Mouse (Mus musculus) heart, embryonic 10.5 days (tissue): ENCODE data around the gene 5830473C10Rik. TPM values are rescaled to one million over a fixed set of nuclear protein-coding genes. Genes with fewer than 3 reads are reported as not detected.

ENCODE experiments used
- DNase-seq: peaks from one replicate; pipeline ENCODE4 v3.0.0-alpha.2; 2017; ENCODE audit warnings: low spot score
- H3K27ac ChIP-seq: fragments of 300-500 bp; sonication (generic); 2 replicates; pipeline ENCODE4 v1.5.1; 2016; ENCODE audit warnings: mild to moderate bottlenecking
- H3K27me3 ChIP-seq: fragments of 300-500 bp; sonication (generic); 2 replicates; pipeline ENCODE4 v1.6.1; 2016; ENCODE audit warnings: mild to moderate bottlenecking; ENCODE audit not compliant: poor library complexity, insufficient read depth, severe bottlenecking
- H3K36me3 ChIP-seq: fragments of 300-500 bp; sonication (generic); 2 replicates; pipeline ENCODE4 v1.6.1; 2016; ENCODE audit warnings: mild to moderate bottlenecking, moderate library complexity
- H3K4me1 ChIP-seq: fragments of 300-500 bp; sonication (generic); 2 replicates; pipeline ENCODE4 v1.6.1; 2016; ENCODE audit warnings: mild to moderate bottlenecking
- H3K4me3 ChIP-seq: fragments of 300-500 bp; sonication (generic); 2 replicates; pipeline ENCODE4 v1.5.1; 2016; ENCODE audit warnings: mild to moderate bottlenecking, moderate library complexity
- H3K9me3 ChIP-seq: fragments of 300-500 bp; sonication (generic); 2 replicates; pipeline ENCODE4 v1.6.1; 2016; ENCODE audit warnings: mild to moderate bottlenecking, moderate library complexity
- WGBS: fragments of 180-500 bp; shearing (Covaris S2); methylation state at CpG from one replicate; pipeline ENCODE4 v1.1.7; 2016; 5-methylcytosine and 5-hydroxymethylcytosine counted together
- polyA plus RNA-seq: library from polyadenylated mRNA; unstranded; fragments of >200 nt; fragmentation: Nextera tagmentation; extraction: Ambion mirVana; gene quantifications from 2 replicates; pipeline ENCODE4 v1.2.1, GENCODE M21; 2016

Gene 5830473C10Rik
- polyA plus RNA-seq, 1 experiment from 2014 or later, result 0.09 TPM

DNA sequence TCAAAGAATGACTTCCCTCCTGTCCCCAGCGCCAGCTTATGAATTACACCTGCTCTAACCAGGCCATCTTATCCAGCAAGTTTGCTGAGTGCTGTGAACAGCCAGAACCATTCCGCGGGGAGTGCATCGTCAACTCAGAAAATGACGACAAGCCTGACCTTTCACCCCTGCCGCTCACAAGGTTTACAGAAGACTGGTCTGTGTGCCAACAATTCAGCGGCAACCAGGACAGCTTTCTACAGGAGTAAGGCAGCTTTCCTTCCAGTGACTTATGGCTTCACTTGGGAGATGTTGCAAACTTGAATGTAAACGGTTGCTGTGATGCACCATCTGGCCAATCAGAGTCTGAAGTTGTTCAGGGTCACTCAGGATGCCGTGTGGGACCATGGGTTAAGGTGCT lies 16.8 kb downstream of the 5830473C10Rik start:
- no peaks in the 10 kb centered on the region for H3K27me3 ChIP-seq
- H3K9me3 ChIP-seq, result no peaks in the 10 kb centered on the region
- H3K4me1 ChIP-seq, result no peaks in the 10 kb centered on the region
- WGBS, result 82% methylated on average over 9 of the region's 9 CpGs
- H3K36me3 ChIP-seq, result no peaks in the 10 kb centered on the region
- H3K27ac ChIP-seq, result no peak overlapping the region
- no peak overlapping the region for H3K4me3 ChIP-seq
- no peak for DNase-seq

DNA sequence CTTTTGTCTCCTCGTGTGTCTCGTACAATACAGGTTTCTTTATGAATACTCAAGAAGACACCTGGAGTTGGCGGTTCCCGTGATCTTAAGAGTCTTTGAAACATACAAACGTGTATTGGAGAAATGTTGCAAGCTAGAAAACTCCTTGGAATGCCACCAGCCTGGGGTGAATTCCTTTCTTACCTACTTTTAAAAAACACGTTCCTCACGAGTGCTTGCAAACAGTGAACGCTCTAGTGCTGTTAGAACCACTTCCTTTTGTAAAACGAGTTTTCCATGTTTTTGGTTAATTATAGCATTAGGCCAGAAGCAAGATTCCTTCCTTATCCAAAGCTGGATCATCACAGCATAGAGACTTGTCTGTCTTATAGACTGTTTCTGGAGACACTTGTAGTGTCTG lies 18.6 kb downstream of the 5830473C10Rik start:
- H3K27ac ChIP-seq, result no peak overlapping the region
- no peaks in the 10 kb centered on the region for H3K4me1 ChIP-seq
- WGBS, result 85% methylated on average over 9 of the region's 9 CpGs
- H3K4me3 ChIP-seq, result no peak overlapping the region
- H3K27me3 ChIP-seq, result no peaks in the 10 kb centered on the region
- H3K36me3 ChIP-seq, result no peaks in the 10 kb centered on the region
- DNase-seq, result no peak
- no peaks in the 10 kb centered on the region for H3K9me3 ChIP-seq

DNA sequence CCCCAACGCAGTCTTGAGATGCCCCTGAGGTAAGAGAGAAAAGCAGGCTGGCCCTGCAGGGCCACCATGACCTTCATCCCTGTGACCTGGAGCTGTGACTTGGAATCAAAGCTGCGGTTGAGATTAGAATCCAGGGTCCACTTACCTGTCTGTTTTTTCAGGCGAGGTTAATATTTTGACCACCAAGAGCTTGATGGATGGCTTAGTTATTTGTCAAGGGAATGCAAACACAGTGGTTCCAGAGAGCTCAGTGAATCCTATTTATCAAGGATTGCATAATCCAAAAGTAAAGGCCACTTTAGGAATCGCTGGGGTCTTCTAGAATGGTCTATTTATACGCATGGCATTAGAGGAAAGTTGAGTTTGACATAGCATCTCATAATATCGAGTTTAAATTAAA lies 21.3 kb downstream of the 5830473C10Rik start:
- Histone ChIP-seq H3K9me3 (no peaks in the 10 kb centered on the region), H3K4me3 (no peak overlapping the region), H3K4me1 (no peaks in the 10 kb centered on the region), H3K27me3 (no peaks in the 10 kb centered on the region), H3K36me3 (no peaks in the 10 kb centered on the region), H3K27ac (no peak overlapping the region)
- 82% methylated on average over 6 of the region's 6 CpGs for WGBS
- DNase-seq, result no peak

DNA sequence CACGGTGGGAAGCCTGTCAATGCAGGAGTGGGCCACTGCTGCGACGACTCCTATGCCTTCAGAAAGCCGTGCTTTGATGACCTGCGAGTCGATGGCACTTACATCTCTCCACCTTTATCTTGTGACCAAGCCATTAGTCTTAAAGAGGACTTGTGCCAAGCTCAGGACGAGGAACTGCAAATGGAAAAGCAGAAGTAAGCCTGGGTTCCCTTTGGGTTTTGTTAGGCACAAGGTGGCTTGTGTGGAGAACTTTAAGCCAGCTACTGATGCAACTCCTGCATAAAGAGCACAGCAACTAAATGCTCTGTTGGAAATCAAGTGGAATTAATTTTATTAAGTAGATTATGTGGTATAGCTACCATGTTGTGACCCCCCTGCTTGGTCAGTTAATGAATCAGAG lies 23.9 kb downstream of the 5830473C10Rik start:
- no peak overlapping the region for H3K27ac ChIP-seq
- DNase-seq, result no peak
- WGBS, result 74% methylated on average over 7 of the region's 7 CpGs
- H3K27me3 ChIP-seq, result no peaks in the 10 kb centered on the region
- no peaks in the 10 kb centered on the region for H3K9me3 ChIP-seq
- H3K4me1 ChIP-seq, result no peaks in the 10 kb centered on the region
- no peak overlapping the region for H3K4me3 ChIP-seq
- no peaks in the 10 kb centered on the region for H3K36me3 ChIP-seq

DNA sequence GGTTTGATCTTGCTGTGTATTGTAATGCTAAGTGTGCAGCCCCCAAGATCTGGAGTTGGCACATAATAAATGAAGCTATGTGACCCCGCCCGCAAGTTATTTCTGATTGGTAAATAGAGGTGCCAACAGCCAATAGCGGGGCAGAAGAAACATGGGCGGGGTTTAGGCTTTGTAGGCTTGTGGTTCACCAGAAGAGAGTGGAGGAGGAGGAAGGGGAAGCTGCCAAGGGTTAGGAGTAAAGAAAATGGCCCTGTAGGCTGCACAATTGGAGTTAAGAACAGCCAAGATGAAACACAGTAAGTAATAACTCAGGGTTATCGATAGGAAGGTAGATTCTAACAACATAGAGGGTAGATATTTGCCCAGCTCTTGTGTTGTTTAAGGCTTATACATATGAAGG lies 25.6 kb downstream of the 5830473C10Rik start:
- WGBS, result 71% methylated on average over 5 of the region's 5 CpGs
- no peaks in the 10 kb centered on the region for H3K9me3 ChIP-seq
- H3K27me3 ChIP-seq, result no peaks in the 10 kb centered on the region
- no peak for DNase-seq
- H3K36me3 ChIP-seq, result no peaks in the 10 kb centered on the region
- H3K4me1 ChIP-seq, result no peaks in the 10 kb centered on the region
- H3K4me3 ChIP-seq, result no peak overlapping the region
- no peak overlapping the region for H3K27ac ChIP-seq

DNA sequence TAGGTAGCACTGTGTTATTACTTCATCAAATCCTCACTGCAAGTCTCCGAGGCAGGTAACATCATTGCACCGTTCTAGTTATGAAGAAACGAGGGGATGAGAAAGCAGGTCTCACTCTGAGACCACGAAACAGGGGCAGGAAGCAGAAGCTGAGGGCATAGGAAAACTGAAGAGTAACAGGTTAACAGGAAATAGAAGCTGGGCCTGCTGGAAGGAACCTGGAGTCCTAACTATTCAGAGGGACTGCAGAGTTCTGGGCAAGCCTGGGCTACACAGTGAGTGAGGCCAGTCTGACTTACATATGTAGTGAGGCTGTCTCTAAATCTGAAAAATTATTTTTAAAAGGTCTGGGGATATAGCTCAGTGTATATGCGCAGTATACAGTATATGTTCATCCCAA lies 27.2 kb downstream of the 5830473C10Rik start:
- WGBS, result 88% methylated on average over 5 of the region's 5 CpGs
- Histone ChIP-seq H3K27me3 (no peaks in the 10 kb centered on the region), H3K4me1 (no peaks in the 10 kb centered on the region), H3K4me3 (no peak overlapping the region), H3K27ac (no peak overlapping the region), H3K9me3 (no peaks in the 10 kb centered on the region), H3K36me3 (no peaks in the 10 kb centered on the region)
- no peak for DNase-seq

DNA sequence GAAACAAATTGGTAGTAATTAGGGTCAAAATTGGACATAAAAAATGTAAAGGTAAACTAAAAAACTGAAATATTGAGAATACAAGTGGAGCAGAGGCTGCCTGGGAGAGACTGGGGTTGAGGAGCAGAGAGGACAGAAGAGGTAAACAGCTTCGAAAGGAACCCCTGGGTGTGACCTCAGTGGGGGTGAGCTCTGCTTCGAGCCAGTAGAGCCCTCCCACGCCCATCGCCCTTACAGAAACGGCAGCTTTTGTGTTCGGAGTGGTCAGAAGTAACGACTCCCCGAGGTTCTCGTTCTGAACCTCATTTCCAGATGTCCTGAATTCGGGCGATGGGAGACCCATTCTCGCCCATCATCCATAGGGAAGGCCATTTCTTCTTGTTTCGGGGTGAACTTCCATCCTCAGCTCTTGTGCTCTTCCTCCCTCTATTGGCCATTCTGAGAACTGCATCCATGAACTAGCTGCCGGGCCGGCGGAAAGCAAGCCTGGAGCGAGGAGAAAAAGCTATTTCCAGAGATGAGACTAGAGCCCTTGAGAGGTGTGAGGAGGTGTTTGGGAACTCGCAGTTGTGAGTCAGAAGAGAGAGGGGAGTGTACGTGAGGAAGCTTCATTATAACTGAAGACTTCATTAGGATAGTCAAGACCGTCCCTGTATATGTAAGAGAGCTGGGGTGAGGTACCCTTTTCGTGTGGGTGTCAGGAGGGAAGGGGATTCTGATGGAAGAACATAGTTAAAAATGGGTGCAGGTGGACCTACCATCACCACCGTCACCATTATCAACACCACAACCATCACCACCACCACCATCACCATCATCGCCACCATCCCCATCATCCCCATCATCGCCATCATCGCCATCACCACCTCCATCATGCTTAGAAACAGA lies 28.0 kb downstream of the 5830473C10Rik start:
- Histone ChIP-seq H3K4me1 (no peaks in the 10 kb centered on the region), H3K27me3 (no peaks in the 10 kb centered on the region), H3K4me3 (peak overlapping the region; percentile 55), H3K9me3 (no peaks in the 10 kb centered on the region), H3K27ac (no peak overlapping the region), H3K36me3 (no peaks in the 10 kb centered on the region)
- 22% methylated on average over 25 of the region's 25 CpGs for WGBS
- peak; percentile 83 for DNase-seq

DNA sequence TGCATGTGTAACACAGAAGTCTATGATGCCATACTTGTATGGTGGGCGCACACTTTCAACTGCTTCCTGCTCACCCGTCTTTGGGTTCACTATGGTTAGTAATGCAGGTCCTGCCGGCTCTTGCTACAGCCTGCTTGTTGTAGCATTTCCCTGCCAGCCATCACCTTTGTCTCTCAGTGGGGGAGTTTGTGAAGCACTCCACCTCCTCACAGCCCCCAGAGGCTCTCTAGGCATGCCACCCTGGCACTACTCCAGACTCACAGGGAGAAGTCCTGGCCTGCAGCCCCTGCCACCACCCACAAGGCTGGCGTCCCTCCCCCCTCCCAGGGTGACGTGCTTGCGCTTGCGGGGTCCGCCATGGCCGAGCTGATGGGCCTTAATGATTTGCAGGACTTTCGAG lies 29.8 kb downstream of the 5830473C10Rik start:
- Histone ChIP-seq H3K4me3 (no peak overlapping the region), H3K36me3 (no peaks in the 10 kb centered on the region), H3K9me3 (no peaks in the 10 kb centered on the region), H3K27me3 (no peaks in the 10 kb centered on the region), H3K4me1 (no peaks in the 10 kb centered on the region), H3K27ac (no peak overlapping the region)
- peak; percentile 71 for DNase-seq
- 80% methylated on average over 10 of the region's 10 CpGs for WGBS

DNA sequence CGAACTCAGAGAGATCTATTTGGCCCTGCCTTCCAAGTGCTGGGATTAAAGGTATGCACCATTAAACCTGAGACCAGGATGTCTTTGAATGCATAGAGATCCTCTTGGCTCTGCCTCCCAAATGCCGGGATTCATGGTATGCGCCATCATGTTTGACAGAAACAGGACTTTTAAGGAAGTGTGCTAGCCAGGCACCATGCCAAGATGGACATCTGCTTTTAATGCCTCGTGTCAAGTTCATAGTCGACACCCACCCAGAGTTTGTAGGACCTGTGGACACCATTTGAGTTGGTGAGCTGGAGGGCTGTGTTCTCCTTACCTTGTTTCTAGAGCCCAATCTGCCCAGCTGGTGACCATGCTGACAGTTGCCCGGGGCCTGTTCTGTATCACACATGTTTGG lies 31.0 kb downstream of the 5830473C10Rik start:
- H3K9me3 ChIP-seq, result no peaks in the 10 kb centered on the region
- H3K4me3 ChIP-seq, result no peak overlapping the region
- no peak for DNase-seq
- no peaks in the 10 kb centered on the region for H3K36me3 ChIP-seq
- H3K4me1 ChIP-seq, result no peaks in the 10 kb centered on the region
- H3K27me3 ChIP-seq, result no peaks in the 10 kb centered on the region
- WGBS, result 76% methylated on average over 6 of the region's 6 CpGs
- no peak overlapping the region for H3K27ac ChIP-seq

DNA sequence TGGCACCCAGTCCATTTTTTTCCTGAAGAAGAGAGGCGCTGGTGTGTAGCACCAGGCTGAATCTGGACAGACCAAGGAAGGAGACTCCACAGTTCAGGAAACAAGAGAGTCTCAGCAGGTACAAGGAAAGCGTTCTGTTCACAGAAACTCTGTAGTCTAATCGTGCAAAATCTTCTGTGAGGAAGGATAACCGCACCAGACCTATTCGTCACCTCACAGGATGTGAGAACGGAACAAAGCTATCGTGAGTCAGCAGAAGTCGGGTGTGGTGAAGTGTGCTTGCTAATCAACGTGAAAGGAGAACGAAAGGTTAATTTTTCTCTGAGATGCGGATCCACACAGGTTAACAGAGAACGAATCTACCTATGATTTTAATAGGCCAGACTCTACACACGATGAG lies 34.0 kb downstream of the 5830473C10Rik start:
- 72% methylated on average over 13 of the region's 13 CpGs for WGBS
- Histone ChIP-seq H3K27ac (no peak overlapping the region), H3K36me3 (no peaks in the 10 kb centered on the region), H3K9me3 (no peaks in the 10 kb centered on the region), H3K4me1 (no peaks in the 10 kb centered on the region), H3K27me3 (no peaks in the 10 kb centered on the region), H3K4me3 (no peak overlapping the region)
- peak; percentile 7 for DNase-seq

DNA sequence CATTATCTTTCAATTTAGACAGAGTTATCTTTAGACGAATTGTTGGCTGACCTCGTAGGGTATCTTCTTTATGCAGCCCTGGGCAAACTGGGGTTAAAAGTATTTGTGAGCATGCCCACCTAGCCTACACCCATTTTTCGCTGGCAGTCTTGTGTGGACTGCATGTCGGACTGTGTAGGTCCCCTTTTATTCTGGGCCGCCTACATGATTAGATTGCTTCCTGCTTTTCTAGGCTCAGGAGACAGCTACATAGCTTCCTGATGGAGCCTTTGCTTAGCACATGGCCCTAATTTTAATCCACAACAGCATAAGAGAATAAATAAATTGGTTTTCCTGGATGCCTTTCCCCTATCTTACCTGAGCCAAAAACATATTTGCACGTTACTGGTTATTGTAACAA lies 35.2 kb downstream of the 5830473C10Rik start:
- Histone ChIP-seq H3K4me3 (no peak overlapping the region), H3K27ac (no peak overlapping the region), H3K27me3 (no peaks in the 10 kb centered on the region), H3K36me3 (no peaks in the 10 kb centered on the region), H3K9me3 (no peaks in the 10 kb centered on the region), H3K4me1 (peaks cover 4% of the 10 kb centered on the region; the same call in 1 of the 2 replicates)
- 75% methylated on average over 6 of the region's 6 CpGs for WGBS
- DNase-seq, result no peak

DNA sequence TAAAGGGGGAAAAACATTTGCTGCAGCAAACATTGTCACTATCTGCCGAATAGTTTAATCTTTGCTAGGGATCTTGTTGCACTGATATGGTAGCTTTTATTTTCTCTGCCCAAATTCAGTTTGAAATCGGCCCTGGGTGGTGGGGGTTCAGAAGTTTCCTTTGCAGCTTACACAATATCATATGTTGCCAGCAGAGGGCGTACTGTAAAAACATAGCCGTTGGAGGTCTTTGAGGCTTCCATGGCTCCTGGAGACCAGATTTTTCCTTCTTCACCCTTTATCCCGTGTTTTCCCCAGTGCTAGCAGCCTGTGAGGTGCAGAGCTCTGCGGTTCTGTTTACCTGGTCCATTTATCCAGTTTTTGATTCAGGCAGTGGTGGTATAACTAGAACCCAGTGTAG lies 40.6 kb downstream of the 5830473C10Rik start:
- no peaks in the 10 kb centered on the region for H3K27me3 ChIP-seq
- no peak overlapping the region for H3K4me3 ChIP-seq
- DNase-seq, result no peak
- WGBS, result 18% methylated on average over 6 of the region's 6 CpGs
- no peaks in the 10 kb centered on the region for H3K9me3 ChIP-seq
- no peaks in the 10 kb centered on the region for H3K36me3 ChIP-seq
- H3K27ac ChIP-seq, result no peak overlapping the region
- peaks cover 7% of the 10 kb centered on the region; the same call in 1 of the 2 replicates for H3K4me1 ChIP-seq

DNA sequence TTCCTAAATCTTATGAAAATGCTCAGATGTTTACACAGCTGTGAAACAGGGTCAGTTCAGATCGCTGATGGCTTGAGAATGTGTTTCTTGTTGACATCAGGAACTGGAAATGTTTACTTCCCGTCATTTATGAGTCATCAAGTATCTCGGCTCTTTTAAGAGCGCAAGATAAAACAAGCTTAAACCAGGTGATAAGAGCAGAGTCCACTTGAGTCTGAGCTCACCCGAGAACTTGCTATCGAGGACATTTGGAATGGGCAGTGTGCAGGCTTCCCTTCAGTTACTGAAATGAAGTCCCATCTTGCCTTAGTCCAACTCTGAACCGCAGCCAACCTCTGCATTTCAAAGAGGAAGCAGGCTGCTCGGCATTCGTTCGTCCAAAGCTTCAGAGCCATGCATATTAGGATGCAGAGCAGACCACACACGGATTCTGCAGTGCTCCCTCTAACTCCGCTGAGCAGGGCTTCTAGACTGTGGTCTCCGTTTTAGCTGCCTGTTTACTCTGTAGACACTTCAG lies 42.6 kb downstream of the 5830473C10Rik start:
- DNase-seq, result no peak
- Histone ChIP-seq H3K36me3 (no peaks in the 10 kb centered on the region), H3K4me3 (no peak overlapping the region), H3K27ac (no peak overlapping the region), H3K4me1 (peaks cover 7% of the 10 kb centered on the region; the same call in 1 of the 2 replicates), H3K27me3 (no peaks in the 10 kb centered on the region), H3K9me3 (no peaks in the 10 kb centered on the region)
- WGBS, result 22% methylated on average over 13 of the region's 13 CpGs
